Mouse (Mus musculus): ENCODE measurements around the gene Pes1. TPM values are rescaled to one million over a fixed set of nuclear protein-coding genes. Genes with fewer than 3 reads are reported as not detected.

Pes1 gene
- polyA plus RNA-seq, 1 experiment: 73.7 TPM

GRCm38 (mm10) chr11:3981536-3981935 lies 17.8 kb downstream of the Pes1 start:
- H3K27ac ChIP-seq (ENCODE audit: insufficient read depth, low read depth, low read length): no peak overlapping the region
- peaks cover 2% of the 10 kb centered on the region; the same call in 1 of the 2 replicates for H3K4me1 ChIP-seq (ENCODE audit: control insufficient read depth, insufficient read depth, low read length)
- H3K4me3 ChIP-seq (ENCODE audit: insufficient read depth, low read length): no peak overlapping the region
- TF ChIP-seq CTCF (IDR thresholded peaks at IDR 0.05; ENCODE audit: low read depth, low read length): no peak
- TF ChIP-seq POLR2A (IDR thresholded peaks at IDR 0.05; ENCODE audit: borderline replicate concordance, low read depth, low read length): no peak

DNA sequence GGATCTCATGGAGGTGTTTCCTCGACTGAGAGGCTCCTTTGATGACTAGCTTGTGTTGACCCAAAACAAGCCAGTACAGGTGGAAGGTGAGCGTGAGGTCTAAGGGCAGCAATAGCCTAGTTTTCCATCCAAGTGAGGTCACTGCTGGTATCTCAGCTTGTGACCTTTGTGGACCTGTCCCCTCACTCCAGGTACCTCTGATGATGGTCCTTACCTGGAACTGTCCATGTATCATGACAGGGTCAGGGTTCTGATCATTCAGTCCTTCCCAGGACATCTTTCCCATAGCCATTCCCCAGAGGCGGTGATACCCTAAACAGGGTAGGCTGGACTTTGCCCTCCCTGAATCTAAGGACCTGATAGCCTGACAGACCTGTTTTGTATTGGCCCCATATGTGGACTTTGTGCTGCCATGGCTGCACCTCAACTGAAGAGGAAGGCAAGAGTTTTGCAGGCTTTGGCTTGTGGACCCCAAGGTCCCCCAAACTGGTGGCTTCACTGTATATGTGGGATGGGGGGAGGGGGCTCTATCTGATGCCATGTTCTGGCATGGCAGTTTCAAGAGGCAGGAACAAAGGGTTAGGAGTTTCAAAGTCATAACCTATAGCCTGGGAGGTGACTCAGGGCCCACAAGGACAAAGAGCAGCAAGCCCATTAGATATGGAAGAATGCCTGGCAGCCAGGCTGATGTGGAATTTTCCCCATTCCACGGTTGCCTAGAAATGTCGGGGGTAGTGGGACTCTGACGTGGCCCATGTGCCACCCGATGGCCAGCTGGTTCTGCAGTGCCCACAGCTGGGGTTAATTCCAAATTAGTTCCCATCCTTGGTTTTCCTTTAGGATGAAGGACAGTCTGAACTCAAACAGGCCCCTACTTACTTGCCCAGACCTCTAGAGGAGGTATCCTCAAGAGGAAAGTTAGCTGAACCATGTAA lies 18.8 kb downstream of the Pes1 start:
- Histone ChIP-seq H3K4me1 (ENCODE audit: control insufficient read depth, insufficient read depth, low read length) (peaks cover 2% of the 10 kb centered on the region; the same call in 1 of the 2 replicates), H3K27ac (ENCODE audit: insufficient read depth, low read depth, low read length) (no peak overlapping the region), H3K4me3 (ENCODE audit: insufficient read depth, low read length) (no peak overlapping the region)
- no peak for TF ChIP-seq CTCF (IDR thresholded peaks at IDR 0.05; ENCODE audit: low read depth, low read length)
- no peak for TF ChIP-seq POLR2A (IDR thresholded peaks at IDR 0.05; ENCODE audit: borderline replicate concordance, low read depth, low read length)

DNA sequence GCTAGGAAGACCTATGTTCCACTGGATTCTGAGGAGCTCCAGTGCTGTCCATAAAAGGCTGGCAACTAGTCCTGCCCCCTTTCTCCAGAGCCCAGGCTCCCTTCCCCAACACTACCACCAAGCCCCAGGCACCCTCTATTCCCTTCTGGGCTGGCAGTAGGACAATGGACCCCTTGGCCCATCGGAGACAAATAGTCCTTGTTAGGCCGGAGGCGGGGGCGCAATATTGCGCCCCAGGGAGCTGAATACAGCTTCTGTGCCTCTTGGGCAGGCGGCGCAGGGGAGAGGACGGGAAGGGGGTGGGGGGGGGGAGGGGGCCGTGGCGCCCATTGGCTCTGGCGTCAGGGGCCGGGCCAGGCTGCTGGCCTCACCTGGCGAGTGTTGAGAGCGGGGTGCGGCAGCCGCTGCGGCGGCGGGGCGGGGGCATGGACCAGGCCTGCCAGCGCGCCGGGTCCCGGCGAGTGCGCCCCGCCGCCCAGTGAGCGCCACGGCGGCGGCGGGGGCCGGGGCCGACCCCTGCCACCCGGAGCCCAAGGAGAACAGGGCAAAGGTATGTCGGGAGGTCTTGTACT lies 19.6 kb downstream of the Pes1 start, which contains the start of gene Gal3st1:
Gene Gal3st1 (plus strand): TSS at position 346 of the 572 bp plus-strand sequence.
- no peak for TF ChIP-seq CTCF (IDR thresholded peaks at IDR 0.05; ENCODE audit: low read depth, low read length)
- no peak for TF ChIP-seq POLR2A (IDR thresholded peaks at IDR 0.05; ENCODE audit: borderline replicate concordance, low read depth, low read length)

DNA sequence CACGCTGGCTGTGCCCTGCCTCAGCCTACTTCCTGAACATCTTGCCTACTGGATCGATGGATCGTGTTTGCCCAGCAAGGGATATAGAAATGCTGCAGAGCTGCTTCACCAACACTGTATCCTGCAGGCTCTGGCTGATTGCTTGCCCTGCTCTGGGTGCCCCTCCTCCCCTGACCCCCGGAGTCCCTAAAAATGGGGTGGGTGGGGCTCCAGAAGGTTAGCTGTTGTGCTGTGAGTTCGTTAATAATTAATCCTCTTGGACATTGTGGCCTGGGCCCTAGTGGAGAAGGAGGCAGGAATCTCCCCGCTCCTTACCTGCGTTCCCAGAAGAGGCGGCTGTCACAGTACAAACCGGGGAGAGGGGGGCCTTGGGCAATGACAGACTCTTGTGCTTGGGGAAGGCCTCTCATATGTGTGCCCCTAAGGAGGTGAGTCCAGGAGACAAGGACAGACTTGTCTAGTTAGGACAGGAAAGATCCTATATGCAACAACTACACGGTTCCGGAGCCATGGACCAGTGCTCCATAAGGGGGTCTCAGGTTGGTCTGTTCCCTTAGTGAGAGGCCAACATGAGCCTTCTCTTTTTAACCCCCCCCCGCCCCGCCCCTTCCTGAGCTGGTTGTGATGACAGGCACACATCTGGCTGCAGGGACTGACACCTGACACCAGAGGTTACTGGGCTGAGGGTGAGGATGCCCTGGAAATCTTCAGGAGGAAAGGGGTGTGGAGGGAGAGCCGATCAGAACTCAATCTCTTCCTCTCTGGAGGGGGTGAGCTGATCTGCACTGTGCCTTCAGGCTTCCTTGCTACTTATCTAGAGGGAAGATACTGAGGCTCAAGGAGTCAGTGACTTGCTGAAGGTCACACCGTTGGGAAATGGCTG lies 20.3 kb downstream of the Pes1 start:
- TF ChIP-seq POLR2A (IDR thresholded peaks at IDR 0.05; ENCODE audit: borderline replicate concordance, low read depth, low read length): no peak
- no peak overlapping the region for H3K27ac ChIP-seq (ENCODE audit: insufficient read depth, low read depth, low read length)

More for the DNA sequence above, 19.6 kb downstream of the Pes1 start, which contains the start of gene Gal3st1:
- peaks cover 2% of the 10 kb centered on the region; the same call in 1 of the 2 replicates for H3K4me1 ChIP-seq (ENCODE audit: control insufficient read depth, insufficient read depth, low read length)
- H3K4me3 ChIP-seq (ENCODE audit: insufficient read depth, low read length): no peak within 1 kb of the TSS
- no peak within 1 kb of the TSS for H3K27ac ChIP-seq (ENCODE audit: insufficient read depth, low read depth, low read length)

GRCm38 (mm10) chr11:3989748-3990147 lies 26.0 kb downstream of the Pes1 start:
- H3K4me3 ChIP-seq (ENCODE audit: insufficient read depth, low read length): no peak overlapping the region
- H3K27ac ChIP-seq (ENCODE audit: insufficient read depth, low read depth, low read length): no peak overlapping the region
- TF ChIP-seq POLR2A (IDR thresholded peaks at IDR 0.05; ENCODE audit: borderline replicate concordance, low read depth, low read length) (no peak), CTCF (IDR thresholded peaks at IDR 0.05; ENCODE audit: low read depth, low read length) (no peak)
- H3K4me1 ChIP-seq (ENCODE audit: control insufficient read depth, insufficient read depth, low read length): no peaks in the 10 kb centered on the region

More for the DNA sequence above, 20.3 kb downstream of the Pes1 start:
- H3K4me3 ChIP-seq (ENCODE audit: insufficient read depth, low read length): no peak overlapping the region
- H3K4me1 ChIP-seq (ENCODE audit: control insufficient read depth, insufficient read depth, low read length): peaks cover 2% of the 10 kb centered on the region; the same call in 1 of the 2 replicates

GRCm38 (mm10) chr11:3993132-3993531 lies 29.4 kb downstream of the Pes1 start:
- H3K27ac ChIP-seq (ENCODE audit: insufficient read depth, low read depth, low read length): no peak overlapping the region
- no peak overlapping the region for H3K4me3 ChIP-seq (ENCODE audit: insufficient read depth, low read length)
- TF ChIP-seq CTCF (IDR thresholded peaks at IDR 0.05; ENCODE audit: low read depth, low read length) (no peak), POLR2A (IDR thresholded peaks at IDR 0.05; ENCODE audit: borderline replicate concordance, low read depth, low read length) (no peak)
- no peaks in the 10 kb centered on the region for H3K4me1 ChIP-seq (ENCODE audit: control insufficient read depth, insufficient read depth, low read length)

- Histone ChIP-seq H3K4me3 (ENCODE audit: insufficient read depth, low read length) (no peak overlapping the region), H3K4me1 (ENCODE audit: control insufficient read depth, insufficient read depth, low read length) (0 out of 2 replicates have a peak, but pooled peaks cover 3% of the 10 kb centered on the region), H3K27ac (ENCODE audit: insufficient read depth, low read depth, low read length) (no peak overlapping the region)
- no peak for TF ChIP-seq CTCF (IDR thresholded peaks at IDR 0.05; ENCODE audit: low read depth, low read length)
- TF ChIP-seq POLR2A (IDR thresholded peaks at IDR 0.05; ENCODE audit: borderline replicate concordance, low read depth, low read length): no peak
Measured at GRCm38 (mm10) chr11:3993914-3994313, 30.1 kb downstream of the Pes1 start.

DNA sequence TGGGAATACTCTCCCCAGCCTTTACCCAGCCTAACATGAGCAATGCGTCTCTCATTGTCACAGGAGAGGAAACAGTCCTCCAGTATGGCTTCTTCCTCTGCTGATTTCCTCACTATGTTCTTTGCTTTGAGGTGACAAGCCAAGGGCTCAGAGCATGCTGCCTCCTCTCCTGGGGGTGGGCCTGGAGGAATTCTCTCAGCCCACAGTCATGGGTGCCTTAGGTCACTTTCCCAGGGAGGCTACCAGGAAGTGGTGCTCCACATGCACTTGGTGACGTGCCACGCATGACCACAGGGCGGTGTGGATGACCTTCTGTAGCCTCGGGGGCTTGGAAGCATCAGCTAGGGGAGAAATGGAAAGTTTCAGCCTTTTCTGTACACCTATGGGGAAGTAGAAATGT lies 31.7 kb downstream of the Pes1 start:
- Histone ChIP-seq H3K4me3 (ENCODE audit: insufficient read depth, low read length) (no peak overlapping the region), H3K27ac (ENCODE audit: insufficient read depth, low read depth, low read length) (no peak overlapping the region), H3K4me1 (ENCODE audit: control insufficient read depth, insufficient read depth, low read length) (0 out of 2 replicates have a peak, but pooled peaks cover 3% of the 10 kb centered on the region)
- no peak for TF ChIP-seq CTCF (IDR thresholded peaks at IDR 0.05; ENCODE audit: low read depth, low read length)
- TF ChIP-seq POLR2A (IDR thresholded peaks at IDR 0.05; ENCODE audit: borderline replicate concordance, low read depth, low read length): no peak

- TF ChIP-seq CTCF (IDR thresholded peaks at IDR 0.05; ENCODE audit: low read depth, low read length) (no peak), POLR2A (IDR thresholded peaks at IDR 0.05; ENCODE audit: borderline replicate concordance, low read depth, low read length) (no peak)
- Histone ChIP-seq H3K4me3 (ENCODE audit: insufficient read depth, low read length) (no peak overlapping the region), H3K27ac (ENCODE audit: insufficient read depth, low read depth, low read length) (no peak overlapping the region), H3K4me1 (ENCODE audit: control insufficient read depth, insufficient read depth, low read length) (0 out of 2 replicates have a peak, but pooled peaks cover 3% of the 10 kb centered on the region)
Measured at GRCm38 (mm10) chr11:3996840-3997239, 33.1 kb downstream of the Pes1 start.
